Mouse (Mus musculus) CH12.LX (cell line): ENCODE measurements around the gene Gdf7. TPM values are rescaled to one million over a fixed set of nuclear protein-coding genes. Genes with fewer than 3 reads are reported as not detected.

ENCODE experiments used
- DNase-seq: peaks from one replicate; pipeline ENCODE4 v3.0.0-alpha.2; 2013; ENCODE audit errors: extremely low read depth
- H3K27ac ChIP-seq: 2 replicates; pipeline ENCODE4 v1.5.1; 2012; ENCODE audit warnings: low read depth, mild to moderate bottlenecking, control low read depth, moderate library complexity; ENCODE audit not compliant: insufficient read depth
- H3K27me3 ChIP-seq: replicated peaks from 2 replicates; pipeline ENCODE3; 2012; ENCODE audit warnings: inconsistent platforms
- H3K36me3 ChIP-seq, 2 experiments: replicated peaks in 1 of 2; 2 replicates each; pipeline versions ENCODE3 to v1.6.1; 2012; ENCODE audit warnings: inconsistent platforms in 1 of 2, low read length in 1 of 2, mild to moderate bottlenecking in 1 of 2, mixed read lengths in 1 of 2, moderate library complexity in 1 of 2; ENCODE audit not compliant: control insufficient read depth in 1 of 2, insufficient read depth in 1 of 2
- H3K4me1 ChIP-seq, 2 experiments: 2 replicates each; pipeline ENCODE4 v1.6.1; 2012; ENCODE audit warnings: inconsistent platforms in 1 of 2, moderate library complexity in 1 of 2; ENCODE audit not compliant: insufficient read depth in 2 of 2, control insufficient read depth in 1 of 2
- H3K4me2 ChIP-seq: 2 replicates; pipeline ENCODE4 v1.6.1; 2012; ENCODE audit warnings: low read depth, mild to moderate bottlenecking, control low read depth; ENCODE audit not compliant: poor library complexity, insufficient read depth, severe bottlenecking
- H3K4me3 ChIP-seq, 3 experiments: fragments of 150-350 bp in 1 of 3; sonication (generic) in 1 of 3; replicated peaks in 1 of 3; 2 replicates each; pipeline versions ENCODE3 to v1.5.1; 2011 to 2012; ENCODE audit warnings: low read depth in 2 of 3, low read length in 2 of 3, mild to moderate bottlenecking in 2 of 3, moderate library complexity in 2 of 3, control low read depth in 1 of 3, improper control_type of control experiment in 1 of 3, inconsistent platforms in 1 of 3, mixed read lengths in 1 of 3; ENCODE audit not compliant: poor library complexity in 1 of 3
- H3K79me2 ChIP-seq: replicated peaks from 2 replicates; pipeline ENCODE4 v1.6.1; 2012; ENCODE audit warnings: mild to moderate bottlenecking, moderate library complexity; ENCODE audit not compliant: control insufficient read depth, poor library complexity, insufficient read depth, severe bottlenecking; ENCODE audit errors: extremely low read depth
- H3K9ac ChIP-seq: 2 replicates; pipeline ENCODE4 v1.6.1; 2012; ENCODE audit warnings: low read depth, mild to moderate bottlenecking, control low read depth, moderate library complexity; ENCODE audit not compliant: insufficient read depth
- H3K9me3 ChIP-seq: replicated peaks from 2 replicates; pipeline ENCODE3; 2012; ENCODE audit warnings: low read length, inconsistent platforms, mixed read lengths
- CHD1 ChIP-seq: IDR thresholded peaks from 2 replicates; pipeline ENCODE4 v1.6.1; 2012; ENCODE audit warnings: low read depth, low read length, improper control_type of control experiment, inconsistent platforms
- CHD2 ChIP-seq: IDR thresholded peaks from 2 replicates; pipeline ENCODE4 v1.6.1; 2011; ENCODE audit warnings: low read length, improper control_type of control experiment
- CTCF ChIP-seq, 2 experiments: IDR thresholded peaks in 1 of 2; conservative IDR thresholded peaks in 1 of 2; 2 replicates each; pipeline ENCODE4 v1.5.1; 2011 to 2012; ENCODE audit warnings: low read depth in 2 of 2, low read length in 2 of 2, improper control_type of control experiment in 1 of 2, inconsistent platforms in 1 of 2, mild to moderate bottlenecking in 1 of 2, moderate library complexity in 1 of 2
- ELF1 ChIP-seq: IDR thresholded peaks from 2 replicates; pipeline ENCODE4 v1.6.1; 2014; ENCODE audit warnings: low read depth, mild to moderate bottlenecking, inconsistent platforms, low read length, improper control_type of control experiment
- ETS1 ChIP-seq: conservative IDR thresholded peaks from 2 replicates; pipeline ENCODE4 v1.6.1; 2012; ENCODE audit warnings: low read depth, mild to moderate bottlenecking, inconsistent platforms, low read length, improper control_type of control experiment, moderate library complexity
- GABPA ChIP-seq: IDR thresholded peaks from 2 replicates; pipeline ENCODE4 v1.6.1; 2012; ENCODE audit warnings: low read depth, low read length, improper control_type of control experiment, inconsistent platforms; ENCODE audit not compliant: insufficient replicate concordance
- JUND ChIP-seq: conservative IDR thresholded peaks from 2 replicates; pipeline ENCODE4 v1.6.1; 2011; ENCODE audit warnings: low read depth, low read length, improper control_type of control experiment
- KAT2A ChIP-seq: IDR thresholded peaks from 2 replicates; pipeline ENCODE4 v1.6.1; 2012; ENCODE audit warnings: low read length, improper control_type of control experiment, inconsistent platforms; ENCODE audit not compliant: insufficient replicate concordance
- MAX ChIP-seq: IDR thresholded peaks from 2 replicates; pipeline ENCODE4 v1.6.1; 2011; ENCODE audit warnings: low read length, improper control_type of control experiment
- MAZ ChIP-seq: IDR thresholded peaks from 2 replicates; pipeline ENCODE4 v1.6.1; 2012; ENCODE audit warnings: low read depth, mild to moderate bottlenecking, inconsistent platforms, low read length, improper control_type of control experiment, moderate library complexity
- MEF2A ChIP-seq: IDR thresholded peaks from 2 replicates; pipeline ENCODE4 v1.6.1; 2014; ENCODE audit warnings: low read depth, mild to moderate bottlenecking, inconsistent platforms, low read length, improper control_type of control experiment, borderline replicate concordance
- NELFE ChIP-seq: IDR thresholded peaks from 2 replicates; pipeline ENCODE4 v1.6.1; 2011; ENCODE audit warnings: low read depth, low read length, improper control_type of control experiment
- POLR2AphosphoS2 ChIP-seq: IDR thresholded peaks from 2 replicates; pipeline ENCODE4 v1.6.1; 2011; ENCODE audit warnings: low read depth, low read length, improper control_type of control experiment
- SIN3A ChIP-seq: IDR thresholded peaks from 2 replicates; pipeline ENCODE4 v1.6.1; 2012; ENCODE audit warnings: low read length, improper control_type of control experiment, inconsistent platforms
- SMC3 ChIP-seq: IDR thresholded peaks from 2 replicates; pipeline ENCODE4 v1.6.1; 2011; ENCODE audit warnings: low read depth, low read length, improper control_type of control experiment
- ZC3H11A ChIP-seq: IDR thresholded peaks from 2 replicates; pipeline ENCODE4 v1.6.1; 2012; ENCODE audit warnings: low read depth, mild to moderate bottlenecking, inconsistent platforms, low read length, improper control_type of control experiment
- ZNF384 ChIP-seq: IDR thresholded peaks from 2 replicates; pipeline ENCODE4 v1.6.1; 2012; ENCODE audit warnings: low read depth, low read length, improper control_type of control experiment, inconsistent platforms
- dilution Hi-C: fragments of 300-500 bp; cut with MboI; formaldehyde crosslinking; loops from 2 replicates; pipeline ENCODE4 v1.14.3; 2020; ENCODE audit warnings: low sequenced_read_pairs; ENCODE audit not compliant: extremely low pct_unique_long_range_greater_than_20kb, extremely low pct_ligation_motif_present
- in situ Hi-C: fragments of 300-500 bp; cut with MboI; formaldehyde crosslinking; loops from 3 replicates; pipeline ENCODE4 v1.14.3; 2019; ENCODE audit warnings: low sequenced_read_pairs, low pct_ligation_motif_present, low pct_unique_long_range_greater_than_20kb, mixed read lengths
- polyA plus RNA-seq: library from polyadenylated mRNA; unstranded; fragments of >175 nt; gene quantifications from 2 replicates; pipeline ENCODE4 v1.2.1, GENCODE M21; 2012; ENCODE audit warnings: low read depth; ENCODE audit not compliant: insufficient read length
- total RNA-seq, 2 experiments: library from RNA; depleted of rRNA; stranded (reverse); fragments of 300-350 nt in 1 of 2; fragments of >200 nt in 1 of 2; gene quantifications; 2 replicates each; pipeline ENCODE4 v1.2.3; 2012 to 2014

The Gdf7 gene
- total and polyA plus RNA-seq, 3 experiments = not detected

GRCm38 (mm10) chr12:8329236-8329635, 27.5 kb upstream of the Gdf7 start:
- no peak for DNase-seq
- no peaks in the 10 kb centered on the region for H3K79me2 ChIP-seq
- TF ChIP-seq CTCF (conservative IDR thresholded peaks at IDR 0.05 in 1 of 2, IDR thresholded peaks at IDR 0.05 in 1 of 2; ENCODE audit: low read depth in 2 of 2, low read length in 2 of 2) (0 out of 4 replicates have a peak, but pooled peaks of 1 of the 2 experiments have one; percentile 13), SMC3 (0 out of 2 replicates have a peak, but pooled peaks have one; percentile 3), CHD2 (no peak)
- no peak overlapping the region for H3K9ac ChIP-seq
- H3K4me2 ChIP-seq = no peak overlapping the region
- in situ Hi-C loops = no loop called here
- H3K4me1 ChIP-seq = peaks cover 0 to 20% of the 10 kb centered on the region in 2 experiments; a peak in 2 of 4 replicates
- H3K9me3 ChIP-seq = no peaks in the 10 kb centered on the region
- H3K27ac ChIP-seq = no peak overlapping the region
- peaks cover 22 to 92% of the 10 kb centered on the region in 2 experiments for H3K36me3 ChIP-seq
- H3K4me3 ChIP-seq = no peak overlapping the region
- no peaks in the 10 kb centered on the region for H3K27me3 ChIP-seq
- dilution Hi-C loops = no loop called here

- DNase-seq = no peak
- Histone ChIP-seq H3K79me2 (no peaks in the 10 kb centered on the region), H3K27ac (no peak overlapping the region), H3K4me2 (no peak overlapping the region), H3K4me3 (no peak overlapping the region), H3K9ac (no peak overlapping the region), H3K4me1 (peaks cover 0 to 20% of the 10 kb centered on the region in 2 experiments; a peak in 2 of 4 replicates), H3K9me3 (no peaks in the 10 kb centered on the region), H3K27me3 (no peaks in the 10 kb centered on the region), H3K36me3 (peaks cover 27 to 92% of the 10 kb centered on the region in 2 experiments)
- dilution Hi-C loops (no loop called here), in situ Hi-C loops (no loop called here)
- TF ChIP-seq ELF1 = no peak
- no peak for TF ChIP-seq MEF2A
- no peak for TF ChIP-seq SIN3A
- no peak for TF ChIP-seq MAZ
- TF ChIP-seq JUND = no peak
- no peak for TF ChIP-seq KAT2A
- TF ChIP-seq NELFE = no peak
- TF ChIP-seq GABPA = no peak
- TF ChIP-seq POLR2AphosphoS2 = no peak
- TF ChIP-seq ETS1 = no peak
- no peak for TF ChIP-seq CHD2
- no peak for TF ChIP-seq CHD1
- TF ChIP-seq MAX = no peak
- TF ChIP-seq ZC3H11A = no peak
- no peak for TF ChIP-seq ZNF384
Observed at GRCm38 (mm10) chr12:8327675-8328053, 25.9 kb upstream of the Gdf7 start.
